Mouse (Mus musculus): Measurements from ENCODE around the gene Gm21915.
A peak's percentile ranks its signal among the peaks of the same experiment; 100 is the strongest.

Gene Gm21915

GRCm38 (mm10) chr9:40670313-40670712 lies at the start of gene Gm21915:
TSS of gene Gm21915 (plus strand) at chr9:40670613.
- DNase-seq, result no peak

DNA sequence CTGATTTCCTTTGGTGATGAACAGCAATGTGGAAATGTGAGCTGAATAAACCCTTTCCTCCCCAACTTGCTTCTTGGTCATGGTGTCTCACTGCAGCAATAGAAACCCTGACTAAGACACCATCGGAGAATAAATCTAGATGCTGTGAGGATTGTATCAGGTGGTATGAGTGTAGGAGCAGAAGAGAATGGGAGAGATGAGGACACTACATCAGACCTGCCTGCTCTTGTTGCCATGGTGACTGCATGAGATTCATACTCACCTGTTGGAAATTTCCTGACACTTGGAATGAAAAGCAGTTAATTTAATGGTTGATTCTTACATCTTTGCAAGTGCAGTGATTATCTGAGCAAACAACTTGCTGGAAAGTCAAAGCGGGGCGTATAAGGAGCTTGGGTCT lies 48.1 kb upstream of the Gm21915 start:
- DNase-seq, result no peak

DNA sequence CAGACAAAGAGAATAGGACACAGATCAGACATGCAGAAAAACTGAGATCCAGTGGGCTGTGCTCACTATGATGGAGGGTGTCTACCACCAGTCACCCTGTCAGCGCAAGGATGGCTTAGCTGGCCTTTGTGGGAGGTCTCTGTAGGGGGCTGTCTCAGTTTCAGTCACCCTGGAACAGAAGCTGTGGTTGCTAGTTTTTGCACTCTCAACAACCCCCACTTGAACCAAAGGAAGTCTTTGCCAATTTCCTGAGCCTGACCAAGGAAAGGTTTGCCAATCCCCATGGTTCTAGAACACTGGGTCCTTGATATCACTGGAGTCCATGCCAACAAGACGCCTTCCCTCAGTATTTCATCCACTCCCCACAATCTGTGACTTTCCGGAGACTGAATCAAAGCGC lies 47.6 kb upstream of the Gm21915 start:
- no peak for DNase-seq

- DNase-seq, result peak in 1 of 2 experiments; percentile 35
Observed at GRCm38 (mm10) chr9:40625341-40625740, 45.1 kb upstream of the Gm21915 start.

DNA sequence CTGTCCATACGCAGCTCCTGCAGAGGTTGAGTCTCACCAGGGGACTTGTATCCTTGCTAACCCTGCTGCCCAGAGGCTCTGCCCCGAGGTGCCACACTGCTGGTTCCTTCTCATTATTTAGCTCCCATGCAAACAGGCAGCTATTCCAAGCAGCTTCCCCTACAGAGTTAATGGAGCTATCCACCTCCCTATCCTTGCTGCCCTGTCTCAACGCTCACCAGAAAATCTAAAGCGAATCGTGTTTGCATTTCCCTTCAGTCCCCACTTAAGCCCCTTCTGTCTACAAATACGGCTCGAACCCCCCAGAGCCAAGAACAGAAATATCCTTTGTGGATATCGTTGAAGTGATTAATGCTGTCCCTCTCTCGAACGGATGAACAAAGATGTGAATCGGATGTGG lies 43.8 kb upstream of the Gm21915 start:
- no peak for DNase-seq

DNA sequence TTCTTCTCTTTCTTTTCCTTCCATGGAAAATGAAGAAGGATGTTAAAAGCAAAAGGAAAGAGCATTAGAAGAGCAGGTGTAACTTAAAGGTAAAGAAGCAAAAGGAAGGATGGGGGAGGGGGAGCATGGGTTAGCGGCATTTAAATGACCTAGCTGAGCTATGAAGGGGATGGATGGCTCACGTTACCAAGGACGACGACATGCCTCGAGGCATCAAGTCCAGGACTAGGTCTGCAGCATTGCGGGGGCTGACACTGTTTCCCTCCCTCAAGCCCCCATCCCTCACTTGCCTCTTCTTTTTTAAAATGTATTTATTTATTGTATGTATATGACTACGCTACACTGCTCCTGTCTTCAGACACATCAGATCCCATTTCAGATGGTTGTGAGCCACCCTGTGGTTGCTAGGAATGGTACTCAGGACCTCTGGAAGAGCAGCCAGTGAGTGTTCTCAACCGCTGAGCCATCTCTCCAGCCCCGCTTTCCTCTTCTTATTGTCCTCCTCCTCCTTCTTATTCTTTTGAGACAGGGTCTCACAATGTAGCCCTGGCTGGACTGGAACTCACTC lies 43.2 kb upstream of the Gm21915 start:
- no peak for DNase-seq

- peak; percentile 73 to 79 for DNase-seq
Observed at GRCm38 (mm10) chr9:40628130-40629069, 42.0 kb upstream of the Gm21915 start.

GRCm38 (mm10) chr9:40629441-40629840 lies 41.0 kb upstream of the Gm21915 start:
- DNase-seq, result no peak

DNA sequence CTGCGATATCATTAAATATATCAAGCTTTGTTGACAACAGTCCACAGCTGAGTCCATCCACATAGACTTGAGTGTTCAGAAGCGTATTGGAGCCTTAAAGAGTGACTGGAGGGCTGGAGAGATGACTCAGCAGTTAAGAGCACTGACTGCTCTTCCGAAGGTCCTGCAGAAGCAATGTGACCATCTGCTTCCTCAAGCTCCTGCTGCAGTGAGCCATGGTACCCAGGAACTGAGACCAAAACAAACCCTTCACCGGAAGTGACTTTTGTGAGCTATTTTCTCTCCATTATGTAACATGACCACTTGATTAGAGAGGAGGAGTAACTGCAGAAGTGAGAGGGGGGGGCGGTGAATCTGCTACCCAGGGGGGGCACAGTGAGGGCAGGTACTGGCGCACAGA lies 39.3 kb upstream of the Gm21915 start:
- DNase-seq, result no peak

DNA sequence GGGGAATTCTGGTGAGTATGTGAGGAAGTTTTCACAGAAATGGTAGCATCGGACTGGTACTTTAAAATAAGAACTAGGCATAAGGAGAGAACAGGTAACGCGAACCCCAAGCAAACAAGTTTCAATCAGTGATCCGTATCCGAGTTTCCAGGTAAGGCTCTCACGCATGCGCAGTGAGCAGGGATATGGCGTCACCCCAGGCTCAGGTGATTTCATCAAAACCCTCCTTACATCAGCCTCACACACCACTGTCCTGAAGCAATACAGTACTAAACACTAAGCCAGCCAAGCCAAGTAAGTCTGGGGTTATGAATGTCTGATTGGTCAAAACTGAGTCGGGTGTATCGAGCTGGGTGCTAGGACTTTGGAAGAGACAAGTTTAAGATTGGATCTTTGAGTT lies 38.9 kb upstream of the Gm21915 start:
- DNase-seq, result no peak

DNA sequence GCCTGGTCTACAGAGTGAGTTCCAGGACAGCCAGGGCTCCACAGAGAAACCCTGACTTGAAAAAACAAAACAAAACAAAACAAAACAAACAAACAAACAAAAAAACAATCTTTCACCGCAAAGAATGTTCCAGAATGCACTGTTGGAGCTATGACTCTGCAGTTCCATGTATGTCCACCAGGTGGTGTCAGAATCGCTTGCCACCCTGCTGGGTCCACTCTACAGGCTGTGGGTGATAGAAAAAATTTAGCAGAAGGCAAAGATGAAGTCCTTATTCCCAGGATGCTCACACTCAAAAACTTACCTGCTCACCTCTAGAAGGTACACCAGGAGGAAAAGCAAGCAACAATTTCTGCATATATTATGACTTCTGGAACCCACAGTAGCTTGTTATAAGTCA lies 34.4 kb upstream of the Gm21915 start:
- DNase-seq, result peak; percentile 77 to 85

- DNase-seq, result peak; percentile 31 to 33
Observed at GRCm38 (mm10) chr9:40637705-40638393, 32.6 kb upstream of the Gm21915 start.

DNA sequence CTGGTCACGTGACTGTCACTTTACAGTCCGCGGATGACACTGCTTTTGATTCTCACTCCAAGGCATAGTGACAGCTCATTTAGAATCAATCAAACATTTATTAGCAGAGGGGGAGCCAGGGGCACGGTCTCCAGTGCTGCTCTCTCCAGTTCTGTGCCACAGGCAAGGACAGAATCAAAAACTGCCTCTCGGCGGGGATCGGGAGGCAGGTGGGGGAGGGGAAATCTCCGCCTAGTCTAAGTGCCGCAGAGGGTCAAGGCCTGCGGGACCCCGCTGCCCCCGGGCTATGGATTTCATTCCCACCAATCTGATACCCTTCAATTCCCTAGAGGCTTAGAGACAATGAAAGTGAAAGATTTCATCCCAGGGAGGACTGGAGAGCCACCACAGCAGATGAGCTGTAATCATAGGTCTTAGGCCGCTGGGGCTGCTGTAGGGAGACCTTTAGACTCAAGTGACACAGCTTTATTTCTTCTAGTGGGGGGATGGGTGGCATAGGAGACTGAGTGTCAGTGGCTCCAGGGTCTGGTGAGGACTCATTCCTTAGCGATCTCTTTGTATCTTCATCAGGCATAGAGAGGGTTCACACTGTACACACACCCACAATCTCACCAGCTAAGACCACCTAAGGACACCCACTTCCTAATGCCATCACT lies 31.9 kb upstream of the Gm21915 start:
- DNase-seq, result peak; percentile 78 to 83

GRCm38 (mm10) chr9:40639536-40640187 lies 30.8 kb upstream of the Gm21915 start:
- peak in 1 of 2 experiments; percentile 26 for DNase-seq

- no peak for DNase-seq
Observed at GRCm38 (mm10) chr9:40641318-40641717, 29.1 kb upstream of the Gm21915 start.

GRCm38 (mm10) chr9:40642470-40643220 lies 27.8 kb upstream of the Gm21915 start:
- DNase-seq, result no peak

GRCm38 (mm10) chr9:40649444-40649843 lies 21.0 kb upstream of the Gm21915 start:
- DNase-seq, result no peak

GRCm38 (mm10) chr9:40649983-40650382 lies 20.4 kb upstream of the Gm21915 start:
- no peak for DNase-seq

DNA sequence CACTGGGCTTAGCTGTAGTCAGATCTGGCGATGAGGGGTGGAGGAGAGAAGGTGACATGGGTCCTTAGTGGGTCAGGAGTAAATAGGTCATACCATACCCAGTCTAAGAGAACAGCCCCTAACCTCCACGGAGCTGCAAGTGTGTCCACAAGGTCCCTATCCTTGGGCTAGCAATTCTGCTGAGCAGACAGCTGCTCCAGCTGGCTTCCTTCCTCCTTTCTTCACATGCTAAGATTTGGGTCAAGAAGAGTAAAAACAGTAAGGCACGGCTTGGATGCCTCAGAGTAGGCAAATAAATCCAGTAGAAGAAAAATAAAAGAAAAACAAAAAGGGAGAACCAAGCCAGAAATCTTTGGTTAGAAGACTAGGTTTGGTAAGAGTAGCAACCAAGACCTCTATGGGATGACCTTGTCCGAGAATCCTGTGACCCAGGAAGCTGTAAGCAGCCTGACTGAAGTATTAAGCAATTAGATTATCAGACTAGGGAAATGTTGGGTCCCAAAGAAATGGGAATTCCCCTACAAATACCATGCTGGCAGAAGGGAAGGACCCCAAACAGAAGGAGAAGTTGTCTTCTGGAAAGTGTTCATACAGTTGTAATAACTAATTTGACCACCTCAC lies 19.1 kb upstream of the Gm21915 start:
- no peak for DNase-seq

DNA sequence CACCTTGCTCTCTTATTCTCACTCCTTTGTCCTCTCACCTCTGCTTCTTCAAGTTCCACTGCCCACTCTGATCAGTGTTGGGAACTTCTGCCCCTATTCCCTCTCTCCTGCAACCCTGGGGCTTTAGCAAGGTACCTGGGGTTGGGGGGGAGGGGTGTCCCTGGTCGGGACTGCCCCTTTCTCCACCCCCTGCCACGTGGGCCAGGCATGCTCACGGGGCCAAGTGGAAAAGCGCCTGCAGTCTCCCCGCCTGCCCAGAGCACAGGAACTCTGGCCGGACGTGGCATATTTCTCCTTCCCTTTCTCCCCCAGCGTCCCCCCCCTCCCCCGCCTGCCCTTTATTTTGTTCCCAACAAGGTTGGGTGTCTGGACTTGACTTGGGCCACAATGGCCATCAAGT lies 17.7 kb upstream of the Gm21915 start:
- no peak for DNase-seq

DNA sequence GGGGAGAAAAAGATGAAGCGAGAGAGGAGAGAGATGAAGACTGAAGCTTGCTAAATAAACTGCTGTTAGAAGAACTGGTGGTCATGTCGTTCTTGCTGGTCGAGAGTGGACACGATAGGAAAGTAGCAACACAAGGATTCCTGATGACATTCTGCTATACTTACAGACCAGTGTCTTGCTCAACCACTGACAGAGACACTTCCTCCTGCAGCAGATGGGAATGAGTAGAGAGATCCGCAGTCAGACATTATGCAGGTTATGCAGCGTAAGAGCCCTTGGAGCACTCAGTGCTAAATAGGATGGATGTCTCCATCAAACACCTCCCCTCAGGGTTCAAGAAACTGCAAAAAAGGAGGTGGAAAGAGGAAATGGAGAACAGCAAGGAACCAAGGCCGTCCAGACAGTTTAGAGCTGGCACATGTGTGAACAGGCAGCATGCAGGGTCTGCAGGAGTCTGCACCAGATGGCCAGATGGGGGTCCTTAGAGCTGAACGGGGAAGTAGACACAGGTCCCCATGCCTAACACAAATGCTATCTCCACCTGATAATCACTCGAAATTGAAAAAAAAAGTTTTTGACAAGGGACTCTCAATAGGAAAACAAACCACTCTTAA lies 4.1 kb upstream of the Gm21915 start:
- no peak for DNase-seq
